Mouse (Mus musculus): ENCODE measurements around the gene Ndufc1. TPM values are rescaled to one million over a fixed set of nuclear protein-coding genes. Genes with fewer than 3 reads are reported as not detected.
A peak's percentile ranks its signal among the peaks of the same experiment; 100 is the strongest.
"Not testable (repeated sequence)": the region's sequence is repeated elsewhere in the genome, so short reads cannot be mapped to it uniquely, and the experiment has no call there.

Gene Ndufc1
- polyA plus RNA-seq, 1 experiment: 41.0 TPM

DNA sequence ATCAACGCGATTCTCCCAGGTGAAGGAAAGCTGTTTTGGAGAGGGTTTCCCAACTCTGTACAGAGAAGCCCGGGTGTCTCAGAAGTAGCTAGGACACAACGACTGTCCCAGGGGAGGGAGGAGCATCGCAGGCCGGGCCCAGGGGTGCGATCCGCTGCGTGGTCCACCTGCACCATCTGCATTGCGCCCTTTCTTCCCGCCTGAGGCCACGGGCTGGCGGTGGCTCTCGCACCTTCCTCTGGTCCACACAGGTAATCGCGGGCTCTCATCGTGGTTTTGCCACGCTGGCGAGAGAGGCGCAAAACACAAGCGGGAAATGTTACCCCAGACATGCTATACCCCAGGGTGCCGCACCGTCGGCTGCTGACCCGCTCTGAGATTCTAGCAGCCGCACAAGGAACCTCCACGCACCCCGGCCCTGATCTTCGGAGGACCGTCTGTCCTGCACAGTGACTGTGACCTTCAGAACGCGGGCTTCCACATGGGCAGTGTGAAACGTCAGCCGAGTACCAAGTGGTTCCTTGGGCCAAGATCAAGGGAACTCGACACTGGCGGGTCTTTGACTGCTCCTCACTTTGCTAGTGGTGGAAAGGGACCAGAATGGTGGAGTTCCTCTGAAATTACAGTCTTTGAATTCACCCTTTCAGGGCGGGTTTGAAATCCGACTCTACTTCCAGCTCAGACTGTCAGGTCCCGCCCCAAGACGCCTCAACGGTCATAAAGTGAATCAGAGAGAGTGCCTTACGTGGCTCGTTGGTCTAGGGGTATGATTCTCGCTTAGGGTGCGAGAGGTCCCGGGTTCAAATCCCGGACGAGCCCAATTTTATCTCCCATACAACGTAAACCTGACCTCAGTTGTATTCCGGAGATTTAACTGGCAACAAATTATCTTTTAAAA is 49.9 kb downstream of the Ndufc1 start:
- Histone ChIP-seq H3K9me3 (peaks cover 5% of the 10 kb centered on the region; the same call in 1 of the 2 replicates), H3K4me1 (peaks cover 57% of the 10 kb centered on the region), H3K36me3 (replicated peaks; ENCODE audit: low read length) (no peaks in the 10 kb centered on the region), H3K27me3 (replicated peaks) (peaks cover under 1% of the 10 kb centered on the region), H3K4me3 (replicated peaks) (peak overlapping the region; percentile 96)
- no peak for TF ChIP-seq FLI1 (IDR thresholded peaks at IDR 0.05; ENCODE audit: low read length)
- TF ChIP-seq GATA1 (IDR thresholded peaks at IDR 0.05; ENCODE audit: borderline replicate concordance, low read length): no peak

DNA sequence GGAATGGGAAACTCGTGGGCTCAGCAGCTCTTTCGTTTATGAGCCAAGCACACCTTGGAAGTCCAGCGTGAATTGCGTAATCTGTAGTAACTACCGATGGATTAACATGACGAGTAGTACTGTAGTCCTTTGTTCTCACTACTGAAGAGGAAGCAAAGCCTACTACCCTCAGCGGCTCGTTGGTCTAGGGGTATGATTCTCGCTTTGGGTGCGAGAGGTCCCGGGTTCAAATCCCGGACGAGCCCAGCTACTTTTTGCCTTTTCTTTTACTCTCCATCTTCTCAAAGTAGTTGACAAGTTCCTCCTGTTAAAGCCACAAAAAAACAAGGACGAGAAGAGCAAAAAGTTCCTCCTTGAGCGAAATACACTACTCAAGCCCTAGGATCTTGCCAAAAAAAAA is 50.6 kb downstream of the Ndufc1 start:
- peak overlapping the region; percentile 96 for H3K4me3 ChIP-seq (replicated peaks)
- no peak for TF ChIP-seq FLI1 (IDR thresholded peaks at IDR 0.05; ENCODE audit: low read length)
- H3K36me3 ChIP-seq (replicated peaks; ENCODE audit: low read length): no peaks in the 10 kb centered on the region
- H3K4me1 ChIP-seq: peaks cover 60% of the 10 kb centered on the region
- H3K9me3 ChIP-seq: peaks cover 7% of the 10 kb centered on the region; the same call in 1 of the 2 replicates
- no peaks in the 10 kb centered on the region for H3K27me3 ChIP-seq (replicated peaks)

DNA sequence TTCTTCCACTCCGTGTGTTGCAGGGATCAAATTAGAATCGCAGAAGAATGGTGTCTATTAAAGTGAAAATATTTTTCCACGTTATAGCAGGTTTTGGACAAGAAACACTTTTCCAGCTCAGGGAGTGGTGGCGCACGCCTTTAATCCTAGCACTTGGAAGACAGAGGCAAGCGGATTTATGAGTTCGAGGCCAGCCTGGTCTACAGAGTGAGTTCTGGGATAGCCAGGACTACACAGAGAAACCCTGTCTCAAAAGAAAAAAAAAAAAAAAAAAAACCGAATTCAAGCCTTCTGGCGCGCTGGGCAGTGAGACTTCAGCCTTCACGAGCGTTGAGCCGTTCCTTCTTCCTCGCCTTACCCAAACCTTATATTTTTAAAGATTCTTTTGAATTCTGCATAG is 51.2 kb downstream of the Ndufc1 start:
- TF ChIP-seq GATA1 (IDR thresholded peaks at IDR 0.05; ENCODE audit: borderline replicate concordance, low read length): no peak
- TF ChIP-seq FLI1 (IDR thresholded peaks at IDR 0.05; ENCODE audit: low read length): no peak
- H3K9me3 ChIP-seq: peaks cover 7% of the 10 kb centered on the region; the same call in 1 of the 2 replicates
- H3K4me3 ChIP-seq (replicated peaks): peak overlapping the region; percentile 96
- H3K36me3 ChIP-seq (replicated peaks; ENCODE audit: low read length): no peaks in the 10 kb centered on the region
- no peaks in the 10 kb centered on the region for H3K27me3 ChIP-seq (replicated peaks)
- peaks cover 61% of the 10 kb centered on the region for H3K4me1 ChIP-seq

DNA sequence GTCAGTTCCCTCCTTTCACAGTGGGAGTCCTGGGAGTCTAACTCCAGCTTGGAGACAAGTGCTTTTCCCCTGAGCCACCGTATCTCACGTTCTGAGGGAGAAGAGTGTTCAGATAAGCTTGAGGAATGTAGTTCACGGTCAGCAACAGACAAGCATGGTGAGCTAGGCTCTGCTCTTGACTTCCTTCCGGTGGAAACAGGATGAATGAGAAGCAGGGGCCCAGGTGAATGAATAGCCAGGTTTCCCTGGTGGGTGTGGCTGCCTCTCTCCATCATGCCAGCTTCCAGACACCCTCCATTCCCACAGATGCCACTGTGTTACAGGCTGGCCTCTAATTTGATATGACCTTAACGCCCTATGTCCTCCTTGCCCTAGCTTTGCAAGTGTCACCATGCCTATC is 51.7 kb downstream of the Ndufc1 start:
- Histone ChIP-seq H3K4me1 (peaks cover 55% of the 10 kb centered on the region), H3K9me3 (peaks cover 7% of the 10 kb centered on the region; the same call in 1 of the 2 replicates), H3K4me3 (replicated peaks) (no peak overlapping the region), H3K36me3 (replicated peaks; ENCODE audit: low read length) (no peaks in the 10 kb centered on the region), H3K27me3 (replicated peaks) (no peaks in the 10 kb centered on the region)
- TF ChIP-seq FLI1 (IDR thresholded peaks at IDR 0.05; ENCODE audit: low read length) (no peak), GATA1 (IDR thresholded peaks at IDR 0.05; ENCODE audit: borderline replicate concordance, low read length) (no peak)

DNA sequence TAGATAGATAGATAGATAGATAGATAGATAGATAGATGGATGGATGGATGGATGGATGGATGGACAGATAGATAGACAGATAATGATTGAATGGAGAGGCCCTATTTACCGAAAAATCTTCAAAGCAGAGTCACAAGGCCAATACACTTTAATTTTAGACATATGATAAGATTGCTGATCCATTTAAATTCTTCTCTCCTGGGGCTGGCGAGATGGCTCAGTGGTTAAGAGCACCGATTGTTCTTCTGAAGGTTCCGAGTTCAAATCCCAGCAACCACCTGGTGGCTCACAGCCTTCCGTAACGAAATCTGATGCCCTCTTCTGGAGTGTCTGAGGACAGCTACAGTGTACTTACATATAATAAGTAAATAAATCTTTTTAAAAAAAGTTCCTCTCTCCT is 53.8 kb downstream of the Ndufc1 start:
- not testable (repeated sequence) for H3K4me3 ChIP-seq (replicated peaks); H3K27me3 ChIP-seq (replicated peaks); H3K36me3 ChIP-seq (replicated peaks; ENCODE audit: low read length); H3K9me3 ChIP-seq
- peaks cover 55% of the 10 kb centered on the region for H3K4me1 ChIP-seq

Other genes with a start within 250 kb of the Ndufc1 start
- 4.9 and 9.6 TPM in 2 replicates for gene Noct, start 184.5 kb downstream of the Ndufc1 start, polyA plus RNA-seq (2012; ENCODE audit: insufficient read depth, low replicate concordance)
- gene Elf2, start 68.3 kb downstream of the Ndufc1 start, polyA plus RNA-seq (2012; ENCODE audit: insufficient read depth, low replicate concordance): 1.5 and 8.7 TPM in 2 replicates
- gene Mgarp, start 12.2 kb downstream of the Ndufc1 start, polyA plus RNA-seq (2012; ENCODE audit: insufficient read depth, low replicate concordance): 6.5 TPM in 1 of 2 replicates, not detected in the other
- 1.7 and 10.5 TPM in 2 replicates for gene Naa15, start 6.2 kb upstream of the Ndufc1 start, polyA plus RNA-seq (2012; ENCODE audit: insufficient read depth, low replicate concordance)
- gene Rab33b, start 74.9 kb upstream of the Ndufc1 start, polyA plus RNA-seq (2012; ENCODE audit: insufficient read depth, low replicate concordance): 2.7 and 6.3 TPM in 2 replicates
- 4.2 and 5.0 TPM in 2 replicates for gene Setd7, start 151.9 kb upstream of the Ndufc1 start, polyA plus RNA-seq (2012; ENCODE audit: insufficient read depth, low replicate concordance)

Measured in megakaryocyte, embryonic 14.5 days (primary cell).